Mouse (Mus musculus) testis, adult 2 months (tissue): ENCODE measurements at regions not wholly inside any gene's neighbourhood (a gene's known extent, or its start where the extent isn't known, plus 50 kb on each side); places are given as distances from the start of the nearest gene placed in this dataset.

Experiments used
- H3K27ac ChIP-seq: fragments of 200-500 bp; 2 replicates; pipeline ENCODE4 v1.5.1; 2012; ENCODE audit warnings: low read depth, low read length; ENCODE audit not compliant: control insufficient read depth, insufficient read depth
- H3K27me3 ChIP-seq: fragments of 200-500 bp; 2 replicates; pipeline ENCODE4 v1.6.1; 2012; ENCODE audit warnings: mild to moderate bottlenecking, low read length, moderate library complexity; ENCODE audit not compliant: control insufficient read depth, insufficient read depth
- H3K36me3 ChIP-seq: fragments of 200-500 bp; 2 replicates; pipeline ENCODE4 v1.6.1; 2012; ENCODE audit warnings: mild to moderate bottlenecking, low read length; ENCODE audit not compliant: control insufficient read depth, insufficient read depth
- H3K4me1 ChIP-seq: fragments of 200-500 bp; 2 replicates; pipeline ENCODE4 v1.6.1; 2012; ENCODE audit warnings: low read length; ENCODE audit not compliant: control insufficient read depth, insufficient read depth
- H3K4me3 ChIP-seq: fragments of 200-500 bp; 2 replicates; pipeline ENCODE4 v1.5.1; 2012; ENCODE audit warnings: low read depth, mild to moderate bottlenecking, low read length, moderate library complexity, mixed read lengths; ENCODE audit not compliant: control insufficient read depth
- CTCF ChIP-seq: fragments of 200-500 bp; IDR thresholded peaks from 2 replicates; pipeline ENCODE4 v1.5.1; 2012; ENCODE audit warnings: low read depth, mild to moderate bottlenecking, inconsistent platforms, low read length, moderate library complexity; ENCODE audit not compliant: control insufficient read depth, insufficient read depth, insufficient replicate concordance
- POLR2A ChIP-seq: fragments of 200-500 bp; IDR thresholded peaks from 2 replicates; pipeline ENCODE4 v1.6.1; 2012; ENCODE audit warnings: low read depth, mild to moderate bottlenecking, inconsistent platforms, low read length, moderate library complexity; ENCODE audit not compliant: control insufficient read depth

- H3K27me3 ChIP-seq: no peaks in the 10 kb centered on the region
- no peak for TF ChIP-seq CTCF
- no peak overlapping the region for H3K27ac ChIP-seq
- peaks cover 5% of the 10 kb centered on the region; the same call in 1 of the 2 replicates for H3K4me1 ChIP-seq
- H3K4me3 ChIP-seq: no peak overlapping the region
- no peaks in the 10 kb centered on the region for H3K36me3 ChIP-seq
These were observed 51.5 kb upstream of the Stmnd1 start for GRCm38 (mm10) chr13:46222031-46222430.

- H3K36me3 ChIP-seq: no peaks in the 10 kb centered on the region
- peaks cover 5% of the 10 kb centered on the region; the same call in 1 of the 2 replicates for H3K4me1 ChIP-seq
- TF ChIP-seq CTCF (no peak), POLR2A (no peak)
- H3K27ac ChIP-seq: no peak overlapping the region
- H3K4me3 ChIP-seq: no peak overlapping the region
- H3K27me3 ChIP-seq: no peaks in the 10 kb centered on the region
These were observed 55.3 kb upstream of the Stmnd1 start for GRCm38 (mm10) chr13:46218101-46218701.

GRCm38 (mm10) chr13:46216954-46217838, 56.3 kb upstream of the Stmnd1 start:
- no peaks in the 10 kb centered on the region for H3K36me3 ChIP-seq
- no peak for TF ChIP-seq CTCF
- no peak for TF ChIP-seq POLR2A
- peaks cover 5% of the 10 kb centered on the region; the same call in 1 of the 2 replicates for H3K4me1 ChIP-seq
- H3K27me3 ChIP-seq: no peaks in the 10 kb centered on the region
- no peak overlapping the region for H3K27ac ChIP-seq
- no peak overlapping the region for H3K4me3 ChIP-seq

GRCm38 (mm10) chr13:46203551-46203950, 70.0 kb upstream of the Stmnd1 start:
- Histone ChIP-seq H3K36me3 (no peaks in the 10 kb centered on the region), H3K27ac (no peak overlapping the region), H3K4me3 (no peak overlapping the region), H3K4me1 (no peaks in the 10 kb centered on the region), H3K27me3 (no peaks in the 10 kb centered on the region)
- TF ChIP-seq POLR2A (no peak), CTCF (no peak)

- Histone ChIP-seq H3K27ac (no peak overlapping the region), H3K27me3 (no peaks in the 10 kb centered on the region), H3K4me3 (no peak overlapping the region), H3K36me3 (no peaks in the 10 kb centered on the region), H3K4me1 (no peaks in the 10 kb centered on the region)
- TF ChIP-seq POLR2A (no peak), CTCF (no peak)
These were observed 70.9 kb upstream of the Stmnd1 start for GRCm38 (mm10) chr13:46202586-46202985.

GRCm38 (mm10) chr13:46201029-46201599, 72.4 kb upstream of the Stmnd1 start:
- no peaks in the 10 kb centered on the region for H3K36me3 ChIP-seq
- H3K27ac ChIP-seq: no peak overlapping the region
- no peaks in the 10 kb centered on the region for H3K27me3 ChIP-seq
- no peak overlapping the region for H3K4me3 ChIP-seq
- no peaks in the 10 kb centered on the region for H3K4me1 ChIP-seq
- no peak for TF ChIP-seq POLR2A
- no peak for TF ChIP-seq CTCF

- no peak overlapping the region for H3K27ac ChIP-seq
- TF ChIP-seq CTCF: no peak
- TF ChIP-seq POLR2A: no peak
- no peaks in the 10 kb centered on the region for H3K27me3 ChIP-seq
- H3K4me3 ChIP-seq: no peak overlapping the region
- no peaks in the 10 kb centered on the region for H3K4me1 ChIP-seq
- no peaks in the 10 kb centered on the region for H3K36me3 ChIP-seq
These were observed 80.4 kb upstream of the Stmnd1 start for GRCm38 (mm10) chr13:46193131-46193530.
